Mouse (Mus musculus) mature B cell (primary cell): ENCODE data around the gene Prkcz.

Experiments
- in situ Hi-C: fragments of 300-500 bp; cut with MboI; formaldehyde crosslinking; loops from 2 replicates; pipeline ENCODE4 v1.14.3; 2019

Prkcz gene

DNA sequence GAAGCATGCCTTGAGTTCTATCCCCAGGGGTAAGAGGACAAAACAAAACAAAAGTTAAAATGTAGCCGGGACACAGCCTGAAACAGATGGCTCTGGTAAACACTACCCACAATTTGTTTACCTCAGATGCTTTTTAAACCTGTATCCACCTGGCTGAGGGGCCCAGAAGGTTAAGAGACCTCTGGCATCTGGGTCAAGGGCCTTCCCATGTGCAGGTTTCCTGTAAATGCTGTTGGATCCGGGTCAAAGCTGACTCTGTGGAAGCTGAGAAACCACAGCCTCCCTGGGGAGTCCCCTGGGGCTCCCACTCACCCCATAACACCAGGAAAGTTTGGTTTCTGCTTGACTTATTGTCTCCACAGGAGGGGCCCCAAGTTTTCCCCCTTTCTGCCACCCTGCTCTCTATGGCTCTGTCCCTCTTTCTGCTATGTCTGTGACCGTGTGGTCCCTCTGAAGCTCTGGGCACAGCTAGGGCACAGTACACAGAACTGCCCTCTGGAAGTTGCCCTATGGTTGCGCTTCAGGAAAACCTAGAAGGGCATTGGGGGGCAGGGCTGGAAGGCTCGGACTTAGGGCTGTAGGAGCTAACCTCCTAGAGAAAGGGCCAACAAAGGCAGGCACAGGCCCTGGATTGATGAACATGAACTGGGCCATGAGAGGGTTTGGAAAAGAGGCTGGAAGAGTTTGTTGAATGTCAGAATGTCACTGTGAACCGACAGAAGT, 115.2 kb downstream of the Prkcz start:
- in situ Hi-C loops = loop anchor here (10.0 to 25.0 kb wide), 2 partner anchors 151 to 359 kb away; partner anchors contain the start of gene Fam213b

DNA sequence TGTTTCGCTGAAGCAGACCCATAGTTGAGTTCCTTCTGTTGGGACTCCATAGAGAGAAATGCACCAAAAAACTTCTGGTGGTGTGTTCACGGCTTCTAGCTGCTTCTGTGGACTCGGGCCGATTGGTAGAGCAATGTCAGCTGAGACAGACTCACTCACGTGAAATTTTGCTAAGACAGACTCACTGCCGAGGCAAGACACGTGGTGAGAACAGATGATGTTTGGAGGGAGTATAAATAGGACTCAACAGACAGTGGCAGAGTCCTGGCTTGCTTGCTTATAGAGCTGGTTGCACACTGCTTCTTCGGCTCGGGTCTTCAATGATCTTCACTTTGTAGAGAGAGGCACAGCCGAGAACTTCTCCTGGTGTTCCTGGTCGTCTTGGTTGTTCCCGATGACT, 117.9 kb downstream of the Prkcz start:
- in situ Hi-C loops = loop anchor here (10.0 to 25.0 kb wide), 2 partner anchors 148 to 356 kb away; partner anchors contain the start of gene Fam213b

DNA sequence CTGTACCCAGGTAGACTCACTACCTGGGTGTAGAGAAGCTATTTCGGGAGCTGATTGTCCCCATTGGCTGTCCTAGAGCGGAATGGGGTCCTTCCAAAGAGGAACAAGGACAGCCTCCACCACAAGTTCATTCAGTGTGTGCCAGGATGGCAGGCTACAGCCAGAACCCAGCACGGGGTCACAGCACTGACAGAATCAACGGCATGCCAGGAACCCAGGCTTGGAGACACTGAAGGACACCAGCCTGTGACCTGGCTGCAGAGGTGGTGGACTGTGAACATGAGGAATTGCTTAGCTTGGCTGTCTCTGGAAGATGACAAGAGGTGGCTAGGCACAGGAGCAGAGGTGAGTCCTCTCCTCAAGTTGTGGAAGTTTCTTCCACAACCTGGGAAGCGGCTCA, 118.9 kb downstream of the Prkcz start:
- in situ Hi-C loops = loop anchor here (10.0 to 25.0 kb wide), 2 partner anchors 147 to 355 kb away; partner anchors contain the start of gene Fam213b

DNA sequence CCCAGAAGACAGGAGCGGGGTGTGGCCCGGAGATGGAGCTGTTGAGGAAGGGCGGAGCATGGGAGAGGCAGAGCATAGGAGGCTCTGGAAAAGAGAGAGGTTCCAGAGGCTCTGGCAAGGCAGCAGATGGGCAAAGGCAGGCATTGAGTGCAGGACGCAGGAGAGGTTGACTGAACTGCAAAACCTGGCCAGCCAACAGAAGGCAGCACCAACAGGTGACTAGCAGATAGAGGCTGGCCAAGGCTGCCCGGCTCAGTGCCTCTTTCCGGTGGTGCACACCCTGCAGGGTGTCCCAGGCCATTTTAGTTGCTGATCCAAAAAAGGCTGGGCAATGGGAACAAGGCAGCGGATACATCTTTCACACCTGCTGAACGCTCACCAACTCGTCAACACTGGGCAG, 119.4 kb downstream of the Prkcz start:
- in situ Hi-C loops = loop anchor here (10.0 to 25.0 kb wide), 2 partner anchors 147 to 354 kb away; partner anchors contain the start of gene Fam213b

DNA sequence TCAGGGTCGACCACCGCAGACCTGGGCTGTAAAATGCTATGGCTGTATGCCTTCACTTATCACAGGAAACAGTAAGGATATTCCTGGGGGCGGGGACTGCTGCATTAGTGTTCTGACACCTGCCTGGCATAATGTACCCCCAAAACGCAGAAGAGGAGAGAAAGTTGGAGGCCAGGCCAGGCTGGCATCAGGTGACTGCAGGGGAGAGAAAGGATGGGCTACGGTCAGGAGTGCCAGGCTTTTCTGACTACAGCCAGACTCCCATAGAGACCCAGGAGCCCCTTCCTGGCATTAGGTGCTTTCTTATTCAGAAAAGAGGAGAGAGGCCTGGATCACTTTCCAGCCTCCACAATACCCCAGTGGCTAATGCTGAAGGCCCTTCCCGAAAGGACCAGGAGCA, 121.7 kb downstream of the Prkcz start:
- in situ Hi-C loops = loop anchor here (25.0 kb wide), 1 partner anchor 352 kb away; the partner anchor contains the start of gene Fam213b

DNA sequence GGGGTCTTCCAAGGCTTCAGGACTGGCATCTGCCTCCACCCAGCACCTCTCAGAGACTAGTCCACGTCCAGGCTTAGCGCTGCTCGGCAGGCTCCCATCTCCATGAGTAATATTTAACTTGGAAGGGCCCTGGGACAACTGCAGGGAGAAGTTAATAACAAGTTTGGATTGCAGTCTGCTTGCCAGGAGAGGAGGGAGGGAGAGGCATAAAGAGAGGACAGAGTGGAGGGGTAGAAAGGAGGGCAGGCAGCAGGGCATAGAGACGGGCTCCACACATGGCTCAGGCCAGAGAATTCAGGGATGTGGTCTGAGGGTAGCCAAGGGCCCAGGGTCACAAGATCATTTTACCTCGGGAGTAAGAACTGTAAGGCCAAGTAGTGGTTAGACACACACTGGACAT, 122.9 kb downstream of the Prkcz start:
- in situ Hi-C loops = loop anchor here (25.0 kb wide), 1 partner anchor 351 kb away; the partner anchor contains the start of gene Fam213b

DNA sequence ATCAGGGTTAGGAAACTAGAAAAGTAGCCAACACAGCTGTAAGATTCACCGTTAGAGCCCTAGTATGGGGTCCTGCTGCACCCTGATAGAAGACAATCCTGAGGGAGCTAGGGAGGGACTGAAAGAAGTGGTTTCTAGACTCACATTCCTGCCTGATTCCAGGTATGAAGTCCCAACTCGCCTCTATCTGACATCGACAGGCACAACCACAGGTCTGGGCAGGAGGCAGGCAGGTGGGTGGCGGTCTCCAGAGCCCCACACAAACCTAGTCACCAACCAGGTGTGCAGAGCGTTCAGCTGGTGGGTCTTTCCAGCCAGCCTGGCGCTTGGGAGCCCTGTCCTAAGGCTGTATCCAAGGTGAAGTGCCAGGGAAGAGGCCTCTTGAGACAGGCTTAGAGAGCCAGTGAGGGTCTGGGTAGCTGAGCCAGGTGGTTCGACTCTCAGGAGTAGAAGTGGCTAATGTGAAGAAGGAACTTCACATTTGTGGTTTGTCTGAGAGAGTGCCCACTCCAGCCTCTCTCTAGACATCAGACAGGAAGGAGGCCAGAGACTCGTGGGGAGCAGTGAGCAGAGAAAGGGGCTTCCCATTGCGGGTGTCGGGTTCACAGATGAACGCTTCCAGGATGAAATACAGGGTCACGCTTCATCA, 124.3 kb downstream of the Prkcz start:
- in situ Hi-C loops = loop anchor here (25.0 kb wide), 1 partner anchor 350 kb away; the partner anchor contains the start of gene Fam213b

DNA sequence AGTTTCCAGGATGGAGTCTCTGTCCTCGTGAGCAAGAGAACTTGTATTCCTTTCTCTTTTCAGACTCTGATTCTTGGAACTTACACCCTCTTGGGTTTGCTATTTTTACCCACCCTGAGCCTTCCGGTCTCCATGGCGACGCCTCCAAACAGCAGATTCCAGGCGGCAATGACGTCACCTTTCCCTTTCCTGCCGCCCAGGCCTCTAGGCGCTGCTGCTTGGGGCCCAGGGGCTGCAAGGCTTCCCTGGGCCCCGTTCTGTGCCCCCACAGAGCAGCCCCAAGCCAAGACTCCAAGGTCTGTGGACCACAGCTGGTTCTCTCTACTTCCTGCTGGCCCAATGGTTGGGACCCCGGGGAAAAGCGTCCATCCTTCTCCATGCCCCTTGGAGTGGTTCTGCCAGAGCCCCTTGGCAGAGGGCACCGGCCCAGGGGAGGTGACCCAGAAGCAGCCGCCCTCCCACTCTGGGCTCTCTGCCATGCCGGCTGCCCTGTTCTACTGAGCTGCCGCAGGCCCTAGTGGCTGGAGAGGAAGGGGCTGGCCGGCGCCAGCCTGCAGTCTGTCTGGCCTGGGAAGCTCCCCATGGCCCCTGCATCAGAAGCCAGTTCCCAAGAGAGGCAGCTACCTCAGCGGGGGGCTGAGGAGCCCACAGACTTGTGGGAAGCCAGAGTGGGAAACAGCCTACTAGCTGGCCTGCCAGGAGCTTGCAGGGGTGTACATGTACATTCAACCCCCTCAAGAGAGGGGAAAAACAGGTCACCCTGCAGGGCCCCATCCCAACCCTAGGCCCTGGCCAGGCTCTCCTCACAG, 125.6 kb downstream of the Prkcz start:
- in situ Hi-C loops = loop anchor here (25.0 kb wide), 1 partner anchor 348 kb away; the partner anchor contains the start of gene Fam213b

DNA sequence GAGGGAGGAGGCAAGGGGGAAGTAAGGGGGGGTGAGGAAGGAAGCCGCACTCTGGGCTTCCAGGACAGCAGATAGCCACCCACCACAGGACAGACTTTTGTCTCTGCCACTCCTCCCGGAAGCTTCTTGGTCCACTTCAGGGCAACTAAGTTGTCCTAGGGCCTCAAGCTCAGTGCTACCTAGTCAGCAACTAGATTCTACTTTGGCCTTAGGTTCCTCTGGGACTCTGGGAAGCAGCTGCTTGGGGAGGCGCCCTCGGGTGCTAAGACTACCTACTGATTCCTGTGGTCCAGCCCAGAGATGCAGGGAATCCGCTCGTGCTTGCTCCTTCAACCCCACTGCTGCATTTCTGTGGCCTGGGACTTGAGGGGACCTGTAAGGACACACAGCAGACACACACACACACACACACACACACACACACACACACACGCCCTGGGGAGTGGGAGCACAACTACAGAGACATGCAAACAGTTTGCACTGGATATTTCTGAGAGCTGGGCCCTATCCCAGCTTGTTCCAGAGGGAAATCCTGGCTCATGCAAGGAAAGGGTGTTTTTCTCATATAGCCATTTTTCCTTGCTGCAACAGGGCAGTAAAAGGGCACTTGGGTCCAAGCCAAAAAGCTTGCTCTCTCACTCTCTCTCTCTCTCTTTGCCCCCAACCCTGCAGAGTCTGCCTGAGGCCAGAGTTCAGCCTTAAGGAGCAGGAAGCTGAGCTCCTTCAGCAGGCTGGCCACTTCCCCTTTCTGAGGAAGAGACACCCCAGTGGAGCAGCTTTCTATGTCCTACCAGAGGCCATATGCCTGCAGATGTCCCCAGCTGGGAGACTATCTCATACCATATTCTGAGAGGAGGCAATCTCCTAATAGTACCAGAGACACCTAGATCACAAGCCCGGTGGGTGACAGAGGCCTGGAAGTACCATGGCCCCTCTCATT, 126.5 kb downstream of the Prkcz start:
- in situ Hi-C loops = loop anchor here (25.0 kb wide), 1 partner anchor 347 kb away; the partner anchor contains the start of gene Fam213b

DNA sequence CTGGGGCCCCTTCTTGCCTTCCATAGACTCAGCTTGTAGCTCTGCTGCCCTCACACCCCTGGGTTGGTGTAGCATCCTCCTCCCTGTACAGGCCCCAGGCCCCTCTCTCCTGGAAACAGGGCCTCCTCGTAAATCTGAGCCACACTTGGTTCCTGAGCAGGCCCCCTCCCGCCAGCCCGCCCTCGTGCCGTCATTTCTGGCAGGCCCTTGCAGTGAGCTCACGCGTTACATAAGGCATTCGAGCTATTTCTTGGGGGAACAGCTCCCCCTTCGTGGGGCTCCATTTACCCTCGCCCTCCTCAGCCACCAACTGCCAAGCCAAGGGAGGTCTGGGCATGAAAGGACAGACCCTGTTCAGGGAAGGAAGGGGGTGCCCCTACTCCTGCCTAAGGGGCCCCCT, 127.3 kb downstream of the Prkcz start:
- in situ Hi-C loops = loop anchor here (25.0 kb wide), 1 partner anchor 347 kb away; the partner anchor contains the start of gene Fam213b

DNA sequence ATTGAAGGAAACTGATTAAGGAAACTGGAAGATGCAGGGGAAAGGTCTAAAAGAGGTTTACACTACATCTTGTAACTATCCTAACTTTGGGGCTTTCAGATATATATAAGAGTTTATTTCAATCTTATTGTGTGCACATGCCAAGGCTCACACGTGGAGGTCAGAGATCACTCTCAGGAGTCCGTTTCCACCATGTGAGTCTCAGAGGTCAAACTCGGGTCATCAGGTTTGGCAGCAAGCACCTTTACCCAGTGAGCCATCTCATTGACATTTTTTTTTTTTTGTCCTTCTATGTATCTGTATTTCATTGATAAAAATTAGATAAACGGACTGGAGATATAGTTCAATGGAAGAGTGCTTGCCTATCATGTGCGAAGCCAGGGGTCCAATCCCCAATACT, 132.7 kb downstream of the Prkcz start:
- in situ Hi-C loops = loop anchor here (25.0 kb wide), 1 partner anchor 341 kb away; the partner anchor contains the start of gene Fam213b

DNA sequence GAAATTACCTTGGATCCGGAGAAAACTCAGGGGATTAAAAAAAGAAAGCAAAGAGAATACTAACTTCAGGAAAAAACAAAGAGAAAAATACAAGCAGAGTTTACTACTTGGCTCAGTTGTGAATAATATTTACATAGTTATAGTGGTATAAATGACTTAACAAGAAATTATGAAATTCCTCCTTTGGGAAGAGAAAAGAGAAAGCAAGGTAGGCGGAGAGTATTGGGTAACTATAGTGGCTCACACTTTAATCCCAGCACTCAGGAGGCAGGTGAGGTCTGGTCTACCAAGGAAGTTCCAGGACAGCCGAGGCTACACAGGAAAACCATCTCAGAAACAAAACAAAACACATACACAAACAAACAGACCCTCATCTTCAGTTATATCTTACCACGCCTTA, 133.2 kb downstream of the Prkcz start:
- in situ Hi-C loops = loop anchor here (25.0 kb wide), 1 partner anchor 341 kb away; the partner anchor contains the start of gene Fam213b

DNA sequence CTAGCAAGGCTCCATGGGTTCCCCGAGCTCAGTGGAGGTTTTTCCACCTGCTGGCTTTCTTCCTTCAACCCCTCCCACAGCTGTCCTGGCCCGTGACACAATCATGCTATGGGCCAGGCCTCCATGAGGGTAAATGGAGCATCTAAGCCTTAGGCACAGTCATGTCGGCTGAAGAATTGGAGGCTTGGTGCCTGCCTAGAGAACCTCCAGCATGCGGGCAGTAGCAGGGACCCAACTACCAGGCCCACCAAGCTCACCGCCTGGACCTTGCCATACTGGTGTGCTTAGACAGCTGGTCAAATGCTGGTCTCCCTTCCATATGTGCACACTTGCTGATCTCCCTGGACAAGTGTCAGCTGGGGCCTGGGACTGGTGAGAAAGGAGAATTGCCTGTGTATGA, 135.2 kb downstream of the Prkcz start:
- in situ Hi-C loops = loop anchor here (25.0 kb wide), 1 partner anchor 339 kb away; the partner anchor contains the start of gene Fam213b

DNA sequence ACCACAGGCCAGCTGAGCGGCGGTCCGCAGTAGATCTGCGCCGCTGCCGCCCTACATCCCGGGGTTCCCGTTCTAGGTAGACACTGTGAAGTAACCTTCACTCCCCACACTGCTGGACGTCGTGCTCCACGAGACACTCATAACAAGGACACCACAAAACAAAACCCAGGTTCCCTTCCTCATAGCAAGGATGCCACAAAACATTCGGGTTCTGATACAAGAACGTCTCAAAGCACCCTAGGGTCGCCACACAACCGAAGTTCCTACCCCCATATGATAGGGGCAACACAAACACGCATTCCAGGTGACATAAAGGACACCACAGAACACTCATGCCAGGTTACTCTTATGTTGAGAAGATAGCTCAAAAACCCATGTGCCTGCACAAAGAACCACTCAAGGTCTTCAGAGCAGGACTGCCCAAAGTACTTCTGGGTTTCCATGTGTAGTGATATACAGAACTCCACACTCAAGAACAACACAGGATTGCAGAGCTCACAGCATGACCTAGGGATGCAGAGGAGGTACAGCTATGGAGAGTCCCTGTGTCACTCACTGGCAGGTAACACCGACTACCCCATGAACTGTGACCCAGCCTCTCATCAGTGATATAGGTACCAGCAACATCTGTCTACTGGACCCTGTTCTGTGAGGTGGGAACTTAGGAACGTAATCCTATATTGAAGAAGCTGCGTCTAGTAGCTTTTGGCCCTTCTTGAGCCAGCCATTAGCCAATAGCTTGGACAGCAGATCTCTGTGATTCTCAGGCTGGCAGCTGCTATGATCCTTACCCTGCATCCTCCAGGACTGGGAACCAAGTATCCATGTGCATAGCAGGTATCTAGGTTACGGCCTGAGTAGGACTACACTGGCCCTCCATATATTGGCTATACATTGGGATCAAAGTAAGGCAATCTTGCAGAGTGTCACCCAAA, 137.3 kb downstream of the Prkcz start:
- in situ Hi-C loops = no loop called here

DNA sequence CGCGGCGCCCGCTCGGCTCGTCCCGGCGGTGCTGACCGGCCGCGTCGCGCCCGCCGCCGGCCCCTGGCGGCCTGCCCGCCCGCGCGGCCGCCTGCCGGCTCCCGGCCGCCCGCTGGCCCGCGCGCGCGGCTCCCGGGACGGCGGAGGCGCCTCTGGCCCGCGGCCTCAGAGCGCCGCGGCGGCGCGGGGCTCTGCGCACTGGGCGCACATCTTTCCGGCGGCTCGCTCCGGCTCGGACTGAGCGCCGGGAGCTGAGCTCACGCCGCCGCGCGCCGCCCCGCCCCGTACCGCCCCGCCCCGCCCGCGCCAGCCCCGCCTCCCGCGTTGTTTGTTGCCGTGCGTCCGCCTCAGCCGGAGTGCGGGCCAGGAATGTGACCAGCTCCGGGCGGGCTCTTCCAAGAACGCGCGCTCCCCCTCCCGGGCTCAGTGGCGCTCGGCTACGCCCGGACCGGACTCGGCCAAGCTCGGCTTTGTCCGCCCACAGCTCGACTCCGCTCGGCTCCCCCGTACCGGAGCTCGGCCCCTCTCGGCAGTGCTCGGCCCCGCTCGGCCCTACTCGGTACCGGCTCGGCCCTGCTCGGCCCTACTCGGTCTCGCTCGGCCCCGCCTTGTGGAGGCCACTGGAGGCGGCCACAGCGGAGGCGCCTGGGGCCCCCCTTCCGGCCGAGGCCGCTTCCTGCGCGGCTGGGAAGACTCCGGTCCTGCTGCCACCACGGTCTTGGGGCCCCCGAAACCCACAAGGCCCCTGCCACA, 138.1 kb downstream of the Prkcz start:
- in situ Hi-C loops = no loop called here

DNA sequence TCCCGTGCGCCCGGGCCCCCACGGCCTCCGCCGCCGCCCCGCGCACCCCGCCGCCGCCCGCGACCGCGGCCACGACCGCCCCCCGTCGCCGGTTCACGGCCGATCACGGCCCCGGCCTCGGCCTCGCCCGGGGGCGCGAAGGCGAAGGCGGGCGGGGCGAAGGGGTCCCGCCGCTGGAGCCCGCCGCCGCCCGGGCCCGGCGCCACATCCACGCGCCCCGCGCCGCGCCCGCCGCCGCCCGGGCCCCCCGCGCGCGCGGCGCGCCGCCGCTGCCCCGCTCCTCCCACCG, 138.7 kb downstream of the Prkcz start, which contains the start of gene Ski:
Gene Ski, minus strand, starts transcription at position 41 of the 289 bp plus-strand sequence.
- in situ Hi-C loops = no loop called here

DNA sequence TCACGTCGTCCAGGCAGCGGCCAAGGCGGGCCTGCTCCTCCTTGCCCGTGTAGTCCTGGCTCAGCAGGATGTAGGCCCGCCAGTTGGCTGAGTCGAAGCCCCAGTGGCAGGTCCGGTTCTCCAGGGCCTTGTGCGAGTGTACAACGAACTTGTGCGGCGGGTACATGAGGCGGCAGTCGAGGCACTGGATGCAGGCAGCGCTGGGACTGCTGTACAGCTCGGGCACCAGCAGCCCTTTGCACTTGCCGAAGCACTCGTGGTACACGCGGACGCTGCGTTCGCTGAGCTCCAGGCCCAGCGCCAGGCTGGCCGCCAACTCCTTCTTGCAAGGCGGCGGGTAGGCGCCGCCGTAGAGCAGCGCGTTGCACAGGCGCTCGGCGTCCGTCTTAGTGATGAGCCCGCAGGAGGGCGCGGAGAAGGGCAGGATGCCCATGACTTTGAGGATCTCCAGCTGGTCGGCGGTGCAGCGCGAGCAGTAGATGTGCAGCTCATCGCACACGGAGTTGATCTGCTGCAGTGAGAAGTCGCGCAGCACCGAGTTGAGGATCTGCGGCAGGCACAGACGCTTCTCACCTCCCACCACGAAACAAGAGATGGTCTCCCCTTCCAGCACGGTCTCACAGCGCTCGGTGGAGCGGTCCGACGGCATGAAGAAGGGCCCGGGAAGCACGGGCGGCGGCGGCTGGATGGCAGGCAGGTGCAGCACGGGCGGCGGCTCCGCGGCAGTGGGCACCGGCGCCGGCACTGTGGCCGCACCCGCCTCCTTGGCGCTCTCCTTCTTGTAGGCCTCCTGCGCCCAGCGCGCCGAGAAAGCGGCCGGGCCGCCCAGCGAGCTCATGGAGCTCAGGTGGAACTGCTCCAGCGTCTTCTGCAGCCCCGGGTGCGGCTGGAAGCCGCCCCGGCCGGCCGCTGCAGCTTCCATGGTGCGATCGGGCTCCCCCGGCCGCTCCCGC, 139.3 kb downstream of the Prkcz start:
- in situ Hi-C loops = no loop called here

DNA sequence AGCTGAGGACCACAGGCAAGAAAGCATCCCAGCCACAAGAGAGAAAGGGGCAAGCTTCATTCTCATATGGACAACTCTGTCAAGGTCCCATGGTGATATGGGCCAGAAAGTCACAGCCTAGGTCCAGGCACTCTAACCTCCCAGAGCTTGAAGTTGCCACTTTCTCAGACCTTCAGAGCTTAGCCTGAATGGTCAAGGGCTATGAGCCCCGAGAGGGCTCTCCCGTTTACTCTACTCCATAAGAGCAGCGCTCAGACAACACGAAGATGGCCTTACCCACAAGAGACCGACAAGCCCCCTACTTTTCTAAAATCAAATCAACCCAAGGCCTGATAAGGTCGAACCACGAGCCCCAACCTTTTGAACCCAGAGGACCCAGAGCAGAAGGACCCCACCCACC, 140.1 kb downstream of the Prkcz start:
- in situ Hi-C loops = no loop called here
